Mouse (Mus musculus) erythroblast, embryonic 14.5 days (primary cell): ENCODE results near the gene Celsr3. TPM values are rescaled to one million over a fixed set of nuclear protein-coding genes. Genes with fewer than 3 reads are reported as not detected.

Source experiments
- H3K27me3 ChIP-seq: 2 replicates; pipeline ENCODE4 v1.6.1; 2012; ENCODE audit warnings: inconsistent platforms; ENCODE audit not compliant: control insufficient read depth
- H3K36me3 ChIP-seq: 2 replicates; pipeline ENCODE4 v1.6.1; 2012; ENCODE audit warnings: mild to moderate bottlenecking, inconsistent platforms; ENCODE audit not compliant: control insufficient read depth
- H3K4me1 ChIP-seq: 2 replicates; pipeline ENCODE4 v1.6.1; 2012; ENCODE audit warnings: inconsistent platforms; ENCODE audit not compliant: control insufficient read depth
- H3K4me3 ChIP-seq: replicated peaks from 2 replicates; pipeline ENCODE3; 2012; ENCODE audit warnings: moderate library complexity, mild to moderate bottlenecking, inconsistent platforms
- H3K9me3 ChIP-seq: 2 replicates; pipeline ENCODE4 v1.6.1; 2012; ENCODE audit warnings: low read length, inconsistent platforms, mixed read lengths; ENCODE audit not compliant: control insufficient read depth
- GATA1 ChIP-seq: IDR thresholded peaks from 2 replicates; pipeline ENCODE4 v1.6.1; 2012; ENCODE audit warnings: low read length, inconsistent platforms, mixed read lengths
- TAL1 ChIP-seq: IDR thresholded peaks from 3 replicates; pipeline ENCODE4 v1.6.1; 2012; ENCODE audit warnings: low read length, inconsistent platforms, mixed read lengths
- polyA plus RNA-seq: library from polyadenylated mRNA; stranded (reverse); fragments of >175 nt; gene quantifications from 2 replicates; pipeline ENCODE4 v1.2.3, GENCODE M21; 2012

Celsr3 gene
- polyA plus RNA-seq, 1 experiment = 0.01 TPM

- peak overlapping the region; percentile 58 for H3K4me3 ChIP-seq
- H3K27me3 ChIP-seq = peaks cover 75% of the 10 kb centered on the region
- peaks cover 18% of the 10 kb centered on the region for H3K4me1 ChIP-seq
- H3K36me3 ChIP-seq = no peaks in the 10 kb centered on the region
- TF ChIP-seq TAL1 (no peak), GATA1 (0 out of 2 replicates have a peak, but pooled peaks have one; percentile 23)
- peaks cover 10% of the 10 kb centered on the region; the same call in 1 of the 2 replicates for H3K9me3 ChIP-seq
Observed at GRCm38 (mm10) chr9:108832390-108833108, 6.4 kb downstream of the Celsr3 start.

DNA sequence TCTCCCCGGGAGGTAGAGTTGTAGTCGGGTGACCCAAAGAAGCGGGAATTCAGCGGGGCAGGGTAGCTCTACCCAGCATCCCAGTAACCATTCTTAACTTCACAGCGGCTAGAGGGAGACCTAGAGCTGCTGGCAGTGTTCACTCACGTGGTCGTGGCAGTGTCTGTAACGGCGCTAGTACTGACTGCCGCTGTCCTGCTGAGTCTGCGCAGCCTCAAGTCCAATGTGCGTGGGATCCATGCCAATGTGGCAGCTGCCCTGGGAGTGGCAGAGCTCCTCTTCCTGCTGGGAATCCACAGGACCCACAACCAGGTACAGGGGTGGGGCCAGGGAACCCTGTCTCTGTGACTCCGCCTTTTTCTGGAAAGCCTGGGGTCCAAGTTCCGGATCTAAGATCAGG, 16.9 kb downstream of the Celsr3 start:
- H3K4me3 ChIP-seq = no peak overlapping the region
- H3K27me3 ChIP-seq = peaks cover 18% of the 10 kb centered on the region
- H3K4me1 ChIP-seq = no peaks in the 10 kb centered on the region
- no peaks in the 10 kb centered on the region for H3K9me3 ChIP-seq
- TF ChIP-seq GATA1 (no peak), TAL1 (no peak)
- H3K36me3 ChIP-seq = no peaks in the 10 kb centered on the region

GRCm38 (mm10) chr9:108845390-108845789, 19.3 kb downstream of the Celsr3 start:
- TF ChIP-seq TAL1 = no peak
- TF ChIP-seq GATA1 = no peak
- Histone ChIP-seq H3K4me1 (no peaks in the 10 kb centered on the region), H3K9me3 (no peaks in the 10 kb centered on the region), H3K27me3 (peaks cover 18% of the 10 kb centered on the region), H3K4me3 (no peak overlapping the region), H3K36me3 (no peaks in the 10 kb centered on the region)

GRCm38 (mm10) chr9:108847374-108847773, 21.3 kb downstream of the Celsr3 start:
- Histone ChIP-seq H3K27me3 (peaks cover 14% of the 10 kb centered on the region), H3K36me3 (no peaks in the 10 kb centered on the region), H3K9me3 (no peaks in the 10 kb centered on the region), H3K4me3 (no peak overlapping the region), H3K4me1 (no peaks in the 10 kb centered on the region)
- no peak for TF ChIP-seq GATA1
- no peak for TF ChIP-seq TAL1

GRCm38 (mm10) chr9:108848419-108848818, 22.3 kb downstream of the Celsr3 start:
- Histone ChIP-seq H3K36me3 (no peaks in the 10 kb centered on the region), H3K9me3 (no peaks in the 10 kb centered on the region), H3K27me3 (peaks cover 4% of the 10 kb centered on the region; the same call in 1 of the 2 replicates), H3K4me3 (no peak overlapping the region), H3K4me1 (peaks cover 6% of the 10 kb centered on the region)
- TF ChIP-seq GATA1 = no peak
- TF ChIP-seq TAL1 = no peak

DNA sequence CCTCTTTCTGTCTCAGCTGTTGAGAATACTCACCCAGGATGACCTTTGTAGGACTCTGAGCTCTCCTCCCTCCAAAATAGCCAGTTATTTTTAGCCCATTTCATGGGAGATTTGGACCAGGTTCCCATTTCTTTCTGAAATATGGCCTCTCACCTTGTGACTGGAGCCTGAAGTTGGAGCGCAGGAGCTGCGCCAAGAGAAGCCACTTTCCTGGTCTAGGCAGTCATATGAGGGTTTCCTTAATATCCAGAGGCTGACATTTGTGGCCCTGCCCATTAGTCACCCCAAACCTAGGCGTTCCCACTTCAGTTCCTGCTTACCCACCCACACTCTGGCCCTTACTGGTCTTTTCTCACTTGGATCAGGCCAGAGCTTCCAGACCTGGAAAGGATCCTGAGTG, 26.9 kb downstream of the Celsr3 start, which contains the start of gene Slc26a6:
Gene Slc26a6 (plus strand): TSS at position 308 of the 400 bp plus-strand sequence.
- TF ChIP-seq GATA1 (no peak), TAL1 (no peak)
- Histone ChIP-seq H3K9me3 (no peaks in the 10 kb centered on the region), H3K4me3 (peak within 1 kb of the TSS; percentile 76), H3K36me3 (peaks cover 7% of the 10 kb centered on the region; the same call in 1 of the 2 replicates), H3K27me3 (no peaks in the 10 kb centered on the region; the same call in 1 of the 2 replicates), H3K4me1 (peaks cover 24% of the 10 kb centered on the region)

DNA sequence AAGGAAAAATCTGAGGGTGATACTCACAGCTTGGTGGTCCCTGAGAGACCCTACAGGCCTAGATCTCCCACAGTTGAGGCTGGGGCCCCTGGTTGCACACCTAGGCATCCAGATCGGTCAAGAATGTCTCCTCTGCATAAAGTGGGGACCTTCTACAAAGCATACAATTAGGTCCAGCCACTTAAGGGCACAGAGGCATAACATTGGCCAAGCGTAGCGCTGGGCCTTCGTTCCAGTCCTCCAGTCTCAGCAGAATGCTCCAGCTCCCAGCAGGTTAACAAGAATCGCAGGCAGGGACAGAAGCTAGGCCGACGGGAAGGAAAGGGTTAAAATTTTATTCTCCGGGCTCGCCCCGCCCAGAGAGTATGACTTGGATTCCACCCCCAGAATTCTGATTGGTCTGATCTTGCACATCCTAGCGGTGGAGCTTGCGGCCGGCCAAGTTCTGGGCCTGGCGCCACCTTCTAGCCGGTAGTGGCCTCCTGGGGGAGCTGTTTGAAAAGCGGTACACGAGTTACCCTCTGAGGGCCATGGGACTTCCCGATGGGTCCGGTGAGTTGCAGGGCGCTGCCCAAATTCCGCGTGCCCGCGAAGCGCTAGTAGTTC, 27.6 kb downstream of the Celsr3 start:
- H3K4me1 ChIP-seq = peaks cover 24% of the 10 kb centered on the region

GRCm38 (mm10) chr9:108854241-108854696, 28.1 kb downstream of the Celsr3 start:
- Histone ChIP-seq H3K27me3 (no peaks in the 10 kb centered on the region; the same call in 1 of the 2 replicates), H3K4me1 (peaks cover 24% of the 10 kb centered on the region), H3K9me3 (no peaks in the 10 kb centered on the region), H3K4me3 (peak overlapping the region; percentile 76), H3K36me3 (peaks cover 7% of the 10 kb centered on the region; the same call in 1 of the 2 replicates)
- no peak for TF ChIP-seq TAL1

More for the DNA sequence above, 27.6 kb downstream of the Celsr3 start:
- Histone ChIP-seq H3K4me3 (peak overlapping the region; percentile 76), H3K27me3 (no peaks in the 10 kb centered on the region; the same call in 1 of the 2 replicates), H3K36me3 (peaks cover 7% of the 10 kb centered on the region; the same call in 1 of the 2 replicates), H3K9me3 (no peaks in the 10 kb centered on the region)
- TF ChIP-seq GATA1 (no peak), TAL1 (no peak)

- Histone ChIP-seq H3K4me1 (peaks cover 24% of the 10 kb centered on the region), H3K27me3 (no peaks in the 10 kb centered on the region), H3K4me3 (no peak overlapping the region), H3K9me3 (no peaks in the 10 kb centered on the region), H3K36me3 (peaks cover 7% of the 10 kb centered on the region; the same call in 1 of the 2 replicates)
- TF ChIP-seq TAL1 = no peak
- no peak for TF ChIP-seq GATA1
Observed at GRCm38 (mm10) chr9:108855335-108855734, 29.2 kb downstream of the Celsr3 start.
